Mouse (Mus musculus) kidney, postnatal 0 days (tissue): Measurements from ENCODE around the gene Ccdc187. TPM values are rescaled to one million over a fixed set of nuclear protein-coding genes. Genes with fewer than 3 reads are reported as not detected.

Experiments used
- ATAC-seq: fragments of 200-750 bp; cut with Nextera tagmentation; replicated peaks from 2 replicates; pipeline ENCODE4 v1.8.0; 2017; ENCODE audit warnings: low read depth, moderate number of reproducible peaks, moderate TSS enrichment, moderate library complexity; ENCODE audit not compliant: low FRiP score
- DNase-seq: peaks from one replicate; pipeline ENCODE4 v3.0.0-alpha.2; 2016; ENCODE audit warnings: low spot score
- H3K27ac ChIP-seq: fragments of 300-500 bp; sonication (generic); 2 replicates; pipeline ENCODE4 v1.5.1; 2014; ENCODE audit warnings: mild to moderate bottlenecking
- H3K27me3 ChIP-seq: fragments of 300-500 bp; sonication (generic); 2 replicates; pipeline ENCODE4 v1.6.1; 2014; ENCODE audit warnings: low read length, mixed read lengths; ENCODE audit not compliant: insufficient read depth
- H3K36me3 ChIP-seq: fragments of 300-500 bp; sonication (generic); 2 replicates; pipeline ENCODE4 v1.6.1; 2014; ENCODE audit warnings: low read length, mixed read lengths; ENCODE audit not compliant: insufficient read depth
- H3K4me1 ChIP-seq: fragments of 300-500 bp; sonication (generic); replicated peaks from 2 replicates; pipeline ENCODE4 v1.6.1; 2014; ENCODE audit warnings: antibody characterized with exemption, low read length, mixed read lengths; ENCODE audit not compliant: insufficient read depth
- H3K4me2 ChIP-seq: fragments of 300-500 bp; sonication (generic); 2 replicates; pipeline ENCODE4 v1.6.1; 2014; ENCODE audit warnings: mild to moderate bottlenecking, low read length, moderate library complexity, mixed read lengths
- H3K4me3 ChIP-seq: fragments of 300-500 bp; sonication (generic); replicated peaks from 2 replicates; pipeline ENCODE4 v1.5.1; 2014; ENCODE audit warnings: low read depth, low read length
- H3K9ac ChIP-seq: fragments of 300-500 bp; sonication (generic); 2 replicates; pipeline ENCODE4 v1.6.1; 2014; ENCODE audit warnings: low read depth, low read length
- H3K9me3 ChIP-seq: fragments of 300-500 bp; sonication (generic); replicated peaks from 2 replicates; pipeline ENCODE4 v1.6.1; 2016; ENCODE audit warnings: low read length, inconsistent platforms, mixed read lengths
- CTCF ChIP-seq: IDR thresholded peaks from 2 replicates; pipeline ENCODE4 v1.5.1; 2016; ENCODE audit warnings: antibody characterized with exemption, low read depth, mild to moderate bottlenecking, moderate library complexity
- WGBS: fragments of 180-500 bp; shearing (Covaris S2); extraction: QIAGEN DNeasy Blood & Tissue Kit; methylation state at CpG from one replicate; pipeline ENCODE4 v1.1.7; 2014; 5-methylcytosine and 5-hydroxymethylcytosine counted together
- polyA plus RNA-seq: library from polyadenylated mRNA; unstranded; fragments of >200 nt; fragmentation: Nextera tagmentation; extraction: Ambion mirVana; gene quantifications from 2 replicates; pipeline ENCODE4 v1.2.1, GENCODE M21; 2015

Gene Ccdc187
- polyA plus RNA-seq, 1 experiment from 2014 or later, result not detected

- Histone ChIP-seq H3K9ac (no peak overlapping the region), H3K27ac (no peak overlapping the region), H3K4me3 (no peak overlapping the region), H3K36me3 (peaks cover 17% of the 10 kb centered on the region; the same call in 1 of the 2 replicates), H3K9me3 (no peaks in the 10 kb centered on the region), H3K27me3 (peaks cover 54% of the 10 kb centered on the region), H3K4me2 (no peak overlapping the region), H3K4me1 (no peaks in the 10 kb centered on the region; the same call in 1 of the 2 replicates)
- 6% methylated on average over 9 of the region's 9 CpGs for WGBS
- TF ChIP-seq CTCF, result no peak
- no peak for ATAC-seq
- DNase-seq, result no peak
These were observed 86.8 kb downstream of the Ccdc187 start for GRCm38 (mm10) chr2:26207559-26207958.

GRCm38 (mm10) chr2:26205761-26206160 lies 88.6 kb downstream of the Ccdc187 start:
- WGBS, result 9% methylated on average over 10 of the region's 10 CpGs
- Histone ChIP-seq H3K27ac (no peak overlapping the region), H3K4me3 (no peak overlapping the region), H3K36me3 (peaks cover 5% of the 10 kb centered on the region; the same call in 1 of the 2 replicates), H3K9ac (no peak overlapping the region), H3K4me1 (no peaks in the 10 kb centered on the region; the same call in 1 of the 2 replicates), H3K9me3 (no peaks in the 10 kb centered on the region), H3K27me3 (peaks cover 72% of the 10 kb centered on the region), H3K4me2 (no peak overlapping the region)
- no peak for ATAC-seq
- TF ChIP-seq CTCF, result no peak
- DNase-seq, result no peak

GRCm38 (mm10) chr2:26205126-26205525 lies 89.2 kb downstream of the Ccdc187 start:
- Histone ChIP-seq H3K9ac (no peak overlapping the region), H3K36me3 (no peaks in the 10 kb centered on the region), H3K4me2 (no peak overlapping the region), H3K27ac (no peak overlapping the region), H3K4me1 (no peaks in the 10 kb centered on the region; the same call in 1 of the 2 replicates), H3K27me3 (peaks cover 74% of the 10 kb centered on the region), H3K4me3 (no peak overlapping the region), H3K9me3 (no peaks in the 10 kb centered on the region)
- no peak for ATAC-seq
- under 1% methylated on average over 16 of the region's 16 CpGs for WGBS
- peak; percentile 69 for DNase-seq
- no peak for TF ChIP-seq CTCF

- WGBS, result 3% methylated on average over 36 of the region's 36 CpGs
These were observed 91.4 kb downstream of the Ccdc187 start for GRCm38 (mm10) chr2:26202849-26203475.

GRCm38 (mm10) chr2:26201926-26202848 lies 92.2 kb downstream of the Ccdc187 start:
- DNase-seq, result no peak
- peaks cover 90% of the 10 kb centered on the region for H3K27me3 ChIP-seq
- no peak for TF ChIP-seq CTCF
- no peak overlapping the region for H3K9ac ChIP-seq
- WGBS, result 3% methylated on average over 77 of the region's 77 CpGs
- H3K9me3 ChIP-seq, result no peaks in the 10 kb centered on the region
- H3K36me3 ChIP-seq, result no peaks in the 10 kb centered on the region
- peaks cover 3% of the 10 kb centered on the region for H3K4me1 ChIP-seq
- H3K27ac ChIP-seq, result no peak overlapping the region
- ATAC-seq, result no peak
- H3K4me3 ChIP-seq, result no peak overlapping the region
- H3K4me2 ChIP-seq, result no peak overlapping the region

More at GRCm38 (mm10) chr2:26202849-26203475, 91.4 kb downstream of the Ccdc187 start:
- no peak for TF ChIP-seq CTCF
- no peak overlapping the region for H3K9ac ChIP-seq
- no peaks in the 10 kb centered on the region for H3K9me3 ChIP-seq
- no peak overlapping the region for H3K27ac ChIP-seq
- no peak overlapping the region for H3K4me3 ChIP-seq
- no peaks in the 10 kb centered on the region for H3K36me3 ChIP-seq
- H3K4me2 ChIP-seq, result no peak overlapping the region
- no peak for ATAC-seq
- peaks cover 90% of the 10 kb centered on the region for H3K27me3 ChIP-seq
- no peak for DNase-seq
- H3K4me1 ChIP-seq, result peaks cover 3% of the 10 kb centered on the region

GRCm38 (mm10) chr2:26198488-26198887 lies 95.9 kb downstream of the Ccdc187 start:
- WGBS, result 2% methylated on average over 10 of the region's 10 CpGs
- DNase-seq (peak; percentile 78), ATAC-seq (no peak)
- H3K27ac ChIP-seq, result no peak overlapping the region
- H3K4me3 ChIP-seq, result no peak overlapping the region
- H3K4me2 ChIP-seq, result peak overlapping the region; percentile 25; the same call in 1 of the 2 replicates
- no peaks in the 10 kb centered on the region for H3K36me3 ChIP-seq
- no peak overlapping the region for H3K9ac ChIP-seq
- no peaks in the 10 kb centered on the region for H3K9me3 ChIP-seq
- H3K4me1 ChIP-seq, result peaks cover 3% of the 10 kb centered on the region
- no peak for TF ChIP-seq CTCF
- peaks cover 66% of the 10 kb centered on the region for H3K27me3 ChIP-seq
